Mouse (Mus musculus) liver, adult 2 months (tissue): ENCODE results near the gene Myh9. TPM values are rescaled to one million over a fixed set of nuclear protein-coding genes. Genes with fewer than 3 reads are reported as not detected.

Experiments used
- DNase-seq: peaks from one replicate; pipeline ENCODE4 v3.0.0-alpha.2; 2011; ENCODE audit warnings: low read depth, low spot score; ENCODE audit errors: extremely low read depth
- H3K27ac ChIP-seq: fragments of 200-500 bp; replicated peaks from 2 replicates; pipeline ENCODE4 v1.5.1; 2012; ENCODE audit warnings: low read depth, mild to moderate bottlenecking, control low read depth, inconsistent platforms, low read length; ENCODE audit not compliant: insufficient read depth
- H3K27me3 ChIP-seq: fragments of 200-500 bp; 2 replicates; pipeline ENCODE4 v1.6.1; 2012; ENCODE audit warnings: mild to moderate bottlenecking, moderate library complexity, low read length, inconsistent platforms; ENCODE audit not compliant: control insufficient read depth, insufficient read depth
- H3K36me3 ChIP-seq: fragments of 200-500 bp; 2 replicates; pipeline ENCODE4 v1.6.1; 2012; ENCODE audit warnings: low read length, inconsistent platforms; ENCODE audit not compliant: control insufficient read depth, insufficient read depth
- H3K4me1 ChIP-seq: fragments of 200-500 bp; 2 replicates; pipeline ENCODE4 v1.6.1; 2011; ENCODE audit warnings: low read length; ENCODE audit not compliant: control insufficient read depth, insufficient read depth
- H3K4me3 ChIP-seq: fragments of 200-500 bp; 2 replicates; pipeline ENCODE4 v1.5.1; 2011; ENCODE audit warnings: low read depth, mild to moderate bottlenecking, control low read depth, low read length, moderate library complexity; ENCODE audit not compliant: insufficient read depth
- H3K79me2 ChIP-seq: fragments of 200-500 bp; 2 replicates; pipeline ENCODE4 v1.6.1; 2012; ENCODE audit warnings: inconsistent platforms, mild to moderate bottlenecking, low read length, moderate library complexity; ENCODE audit not compliant: control insufficient read depth, insufficient read depth
- H3K9ac ChIP-seq: fragments of 200-500 bp; 2 replicates; pipeline ENCODE4 v1.6.1; 2012; ENCODE audit warnings: low read depth, mild to moderate bottlenecking, control low read depth, inconsistent platforms, low read length
- CTCF ChIP-seq: fragments of 200-500 bp; IDR thresholded peaks from 2 replicates; pipeline ENCODE4 v1.5.1; 2011; ENCODE audit warnings: low read depth, low read length, control low read depth
- POLR2A ChIP-seq: fragments of 200-500 bp; IDR thresholded peaks from 2 replicates; pipeline ENCODE4 v1.6.1; 2011; ENCODE audit warnings: low read length, control low read depth; ENCODE audit not compliant: insufficient read depth; ENCODE audit errors: extremely low read depth
- WGBS: fragments of 180-500 bp; shearing (Covaris S2); methylation state at CpG from one replicate; pipeline ENCODE4 v1.1.7; 2018; 5-methylcytosine and 5-hydroxymethylcytosine counted together
- polyA plus RNA-seq: library from polyadenylated mRNA; depleted of rRNA; stranded (reverse); fragments of >200 nt; gene quantifications from 2 replicates; pipeline ENCODE4 v1.2.3, GENCODE M21; 2012
- total RNA-seq: library from RNA; depleted of rRNA; stranded (reverse); fragments of >200 nt; gene quantifications from 2 replicates; pipeline ENCODE4 v1.2.3, GENCODE M21; 2014

Myh9 gene
- total and polyA plus RNA-seq, 2 experiments = 24.1 to 54.4 TPM

GRCm38 (mm10) chr15:77797609-77798411, 44.2 kb downstream of the Myh9 start:
- DNase-seq = peak; percentile 40
- no peak for TF ChIP-seq POLR2A
- TF ChIP-seq CTCF = no peak
- Histone ChIP-seq H3K9ac (no peak overlapping the region), H3K27me3 (no peaks in the 10 kb centered on the region), H3K4me3 (no peak overlapping the region), H3K27ac (peak overlapping the region; percentile 12; the same call in 1 of the 2 replicates), H3K36me3 (peaks cover 8% of the 10 kb centered on the region; the same call in 1 of the 2 replicates), H3K4me1 (peaks cover 26% of the 10 kb centered on the region), H3K79me2 (peaks cover 38% of the 10 kb centered on the region)
- 46% methylated on average over 14 of the region's 14 CpGs for WGBS

- Histone ChIP-seq H3K27ac (no peak overlapping the region), H3K79me2 (peaks cover 38% of the 10 kb centered on the region), H3K27me3 (no peaks in the 10 kb centered on the region), H3K4me1 (peaks cover 24% of the 10 kb centered on the region), H3K36me3 (peaks cover 5% of the 10 kb centered on the region), H3K4me3 (no peak overlapping the region), H3K9ac (no peak overlapping the region)
- WGBS = 97% methylated on average over 26 of the region's 26 CpGs
- DNase-seq = no peak
- TF ChIP-seq POLR2A (no peak), CTCF (no peak)
These were observed 45.5 kb downstream of the Myh9 start for GRCm38 (mm10) chr15:77796409-77797035.

GRCm38 (mm10) chr15:77794908-77795356, 47.0 kb downstream of the Myh9 start:
- Histone ChIP-seq H3K79me2 (peaks cover 38% of the 10 kb centered on the region), H3K27ac (no peak overlapping the region), H3K36me3 (peaks cover 20% of the 10 kb centered on the region), H3K9ac (no peak overlapping the region), H3K27me3 (no peaks in the 10 kb centered on the region), H3K4me3 (no peak overlapping the region), H3K4me1 (peaks cover 15% of the 10 kb centered on the region)
- DNase-seq = no peak
- no peak for TF ChIP-seq CTCF
- no peak for TF ChIP-seq POLR2A
- 89% methylated on average over 13 of the region's 13 CpGs for WGBS

GRCm38 (mm10) chr15:77794138-77794907, 47.7 kb downstream of the Myh9 start:
- 89% methylated on average over 13 of the region's 13 CpGs for WGBS
- H3K9ac ChIP-seq = no peak overlapping the region
- no peak overlapping the region for H3K27ac ChIP-seq
- no peak overlapping the region for H3K4me3 ChIP-seq
- DNase-seq = no peak
- TF ChIP-seq CTCF = no peak
- no peak for TF ChIP-seq POLR2A
- peaks cover 9% of the 10 kb centered on the region for H3K4me1 ChIP-seq
- peaks cover 34% of the 10 kb centered on the region for H3K79me2 ChIP-seq
- H3K27me3 ChIP-seq = no peaks in the 10 kb centered on the region
- H3K36me3 ChIP-seq = peaks cover 26% of the 10 kb centered on the region

GRCm38 (mm10) chr15:77793554-77793953, 48.4 kb downstream of the Myh9 start:
- no peak for TF ChIP-seq CTCF
- no peak for TF ChIP-seq POLR2A
- no peak for DNase-seq
- WGBS = 79% methylated on average over 7 of the region's 7 CpGs

More at GRCm38 (mm10) chr15:77793554-77793953, 48.4 kb downstream of the Myh9 start:
- no peak overlapping the region for H3K9ac ChIP-seq
- no peak overlapping the region for H3K27ac ChIP-seq
- no peaks in the 10 kb centered on the region for H3K27me3 ChIP-seq
- no peak overlapping the region for H3K4me3 ChIP-seq
- H3K79me2 ChIP-seq = peaks cover 29% of the 10 kb centered on the region
- H3K4me1 ChIP-seq = peaks cover 4% of the 10 kb centered on the region
- peaks cover 29% of the 10 kb centered on the region for H3K36me3 ChIP-seq
